Mouse (Mus musculus) G1E (cell line): ENCODE measurements at regions not wholly inside any gene's neighbourhood (a gene's known extent, or its start where the extent isn't known, plus 50 kb on each side); places are given as distances from the start of the nearest gene placed in this dataset.

Experiments
- CTCF ChIP-seq: IDR thresholded peaks from 2 replicates; pipeline ENCODE4 v1.5.1; 2012; ENCODE audit warnings: low read depth, low read length, inconsistent platforms, mixed read lengths
- TAL1 ChIP-seq: conservative IDR thresholded peaks from 2 replicates; pipeline ENCODE4 v1.6.1; 2012; ENCODE audit warnings: low read depth, low read length, inconsistent platforms, mixed read lengths

DNA sequence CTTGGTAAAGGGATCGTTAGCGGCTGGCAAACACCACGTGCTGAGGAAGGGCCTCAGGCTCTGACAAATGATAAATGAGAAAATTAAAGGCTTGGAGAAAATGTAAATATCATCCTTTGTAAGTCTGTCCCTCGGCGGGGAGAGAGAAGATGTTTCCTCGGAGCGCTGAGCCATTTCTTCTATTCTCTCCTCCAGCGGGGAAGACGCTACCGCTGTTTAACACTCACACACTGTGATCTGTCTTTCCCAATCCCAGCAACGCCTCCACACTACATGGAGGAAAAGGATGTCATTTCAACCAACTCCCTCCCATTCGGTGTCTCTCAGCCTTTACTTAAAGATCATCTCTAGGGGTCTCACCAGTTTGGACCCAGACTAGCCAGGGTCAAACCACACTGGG, 239.0 kb downstream of the Prex1 start:
- TF ChIP-seq CTCF (no peak), TAL1 (no peak)
